Mouse (Mus musculus): ENCODE measurements around the gene Scrn3.

GRCm38 (mm10) chr2:73298154-73298553 is 14.2 kb upstream of the Scrn3 start:
- no peak for TF ChIP-seq CTCF (IDR thresholded peaks at IDR 0.05; ENCODE audit: extremely low read depth, insufficient read depth, insufficient read length, insufficient replicate concordance)
- no peak for TF ChIP-seq POLR2A (IDR thresholded peaks at IDR 0.05; ENCODE audit: low read depth, low read length)

Measured in spleen, adult 2 months (tissue).